Mouse (Mus musculus) stomach, embryonic 14.5 days (tissue): ENCODE data around the gene Ccl25. TPM values are rescaled to one million over a fixed set of nuclear protein-coding genes. Genes with fewer than 3 reads are reported as not detected.

Experiments used
- ATAC-seq: fragments of 200-750 bp; cut with Nextera tagmentation; 2 replicates; pipeline ENCODE4 v1.8.0; 2017; ENCODE audit warnings: low read depth, moderate TSS enrichment; ENCODE audit not compliant: insufficient number of reproducible peaks, insufficient read depth, low FRiP score
- H3K27ac ChIP-seq: fragments of 300-500 bp; sonication (generic); 2 replicates; pipeline ENCODE4 v1.5.1; 2014; ENCODE audit warnings: mild to moderate bottlenecking, low read length, moderate library complexity, mixed read lengths
- H3K27me3 ChIP-seq: fragments of 300-500 bp; sonication (generic); 2 replicates; pipeline ENCODE4 v1.6.1; 2014; ENCODE audit warnings: low read length, control low read depth, mixed read lengths; ENCODE audit not compliant: control insufficient read depth, insufficient read depth
- H3K36me3 ChIP-seq: fragments of 300-500 bp; sonication (generic); 2 replicates; pipeline ENCODE4 v1.6.1; 2014; ENCODE audit warnings: mild to moderate bottlenecking, control low read depth, low read length, moderate library complexity, mixed read lengths; ENCODE audit not compliant: control insufficient read depth, insufficient read depth
- H3K4me1 ChIP-seq: fragments of 300-500 bp; sonication (generic); 2 replicates; pipeline ENCODE4 v1.6.1; 2014; ENCODE audit warnings: low read length, control low read depth, mixed read lengths; ENCODE audit not compliant: control insufficient read depth, insufficient read depth
- H3K4me2 ChIP-seq: fragments of 300-500 bp; sonication (generic); replicated peaks from 2 replicates; pipeline ENCODE4 v1.6.1; 2014; ENCODE audit warnings: low read depth, low read length, control low read depth
- H3K4me3 ChIP-seq: fragments of 300-500 bp; sonication (generic); 2 replicates; pipeline ENCODE4 v1.5.1; 2014; ENCODE audit warnings: low read depth, low read length, control low read depth
- H3K9ac ChIP-seq: fragments of 300-500 bp; sonication (generic); replicated peaks from 2 replicates; pipeline ENCODE4 v1.6.1; 2014; ENCODE audit warnings: low read depth, mild to moderate bottlenecking, control low read depth, low read length, moderate library complexity, mixed read lengths
- H3K9me3 ChIP-seq: fragments of 300-500 bp; sonication (generic); 2 replicates; pipeline ENCODE4 v1.6.1; 2016; ENCODE audit warnings: low read depth, low read length, control low read depth; ENCODE audit not compliant: control insufficient read depth
- WGBS: fragments of 180-500 bp; shearing (Covaris S2); extraction: QIAGEN DNeasy Blood & Tissue Kit; methylation state at CpG from one replicate; pipeline ENCODE4 v1.1.7; 2014; 5-methylcytosine and 5-hydroxymethylcytosine counted together
- polyA plus RNA-seq: library from polyadenylated mRNA; unstranded; fragments of >200 nt; fragmentation: Nextera tagmentation; extraction: Ambion mirVana; gene quantifications from 2 replicates; pipeline ENCODE4 v1.2.1, GENCODE M21; 2014

Ccl25 gene
- polyA plus RNA-seq, 1 experiment from 2014 or later: 17.2 TPM

GRCm38 (mm10) chr8:4313254-4314124 is 11.5 kb upstream of the Ccl25 start:
- Histone ChIP-seq H3K27me3 (no peaks in the 10 kb centered on the region), H3K4me2 (no peak overlapping the region), H3K27ac (no peak overlapping the region), H3K4me3 (no peak overlapping the region), H3K9me3 (no peaks in the 10 kb centered on the region), H3K9ac (no peak overlapping the region), H3K4me1 (no peaks in the 10 kb centered on the region), H3K36me3 (peaks cover 23% of the 10 kb centered on the region)
- WGBS: 61% methylated on average over 3 of the region's 3 CpGs
- no peak for ATAC-seq

- Histone ChIP-seq H3K36me3 (peaks cover 22% of the 10 kb centered on the region), H3K4me1 (no peaks in the 10 kb centered on the region), H3K4me3 (no peak overlapping the region), H3K27me3 (no peaks in the 10 kb centered on the region), H3K4me2 (no peak overlapping the region), H3K27ac (no peak overlapping the region), H3K9ac (no peak overlapping the region), H3K9me3 (no peaks in the 10 kb centered on the region)
- no peak for ATAC-seq
- 88% methylated on average over 3 of the region's 3 CpGs for WGBS
Measured at GRCm38 (mm10) chr8:4314852-4315251, 10.2 kb upstream of the Ccl25 start.

GRCm38 (mm10) chr8:4318124-4318523 is 6.9 kb upstream of the Ccl25 start:
- no peaks in the 10 kb centered on the region for H3K27me3 ChIP-seq
- ATAC-seq: no peak
- H3K9ac ChIP-seq: no peak overlapping the region
- 91% methylated on average over 5 of the region's 5 CpGs for WGBS
- H3K27ac ChIP-seq: no peak overlapping the region
- H3K4me2 ChIP-seq: no peak overlapping the region
- no peaks in the 10 kb centered on the region for H3K9me3 ChIP-seq
- peaks cover 5% of the 10 kb centered on the region; the same call in 1 of the 2 replicates for H3K4me1 ChIP-seq
- H3K4me3 ChIP-seq: no peak overlapping the region
- peaks cover 32% of the 10 kb centered on the region for H3K36me3 ChIP-seq

- H3K4me2 ChIP-seq: no peak overlapping the region
- no peak overlapping the region for H3K4me3 ChIP-seq
- no peak overlapping the region for H3K27ac ChIP-seq
- H3K9ac ChIP-seq: no peak overlapping the region
- H3K36me3 ChIP-seq: peaks cover 32% of the 10 kb centered on the region
- no peak for ATAC-seq
- H3K9me3 ChIP-seq: no peaks in the 10 kb centered on the region
- H3K4me1 ChIP-seq: peaks cover 13% of the 10 kb centered on the region
- 87% methylated on average over 2 of the region's 2 CpGs for WGBS
- no peaks in the 10 kb centered on the region for H3K27me3 ChIP-seq
Measured at GRCm38 (mm10) chr8:4318796-4319572, 6.0 kb upstream of the Ccl25 start.

- Histone ChIP-seq H3K9me3 (no peaks in the 10 kb centered on the region), H3K36me3 (peaks cover 32% of the 10 kb centered on the region), H3K9ac (no peak overlapping the region), H3K4me1 (peaks cover 13% of the 10 kb centered on the region), H3K27ac (no peak overlapping the region), H3K27me3 (no peaks in the 10 kb centered on the region), H3K4me2 (no peak overlapping the region), H3K4me3 (no peak overlapping the region)
- 98% methylated on average over 11 of the region's 11 CpGs for WGBS
- ATAC-seq: no peak
Measured at GRCm38 (mm10) chr8:4319573-4319872, 5.5 kb upstream of the Ccl25 start.

GRCm38 (mm10) chr8:4320404-4320803 is 4.6 kb upstream of the Ccl25 start:
- no peak overlapping the region for H3K9ac ChIP-seq
- peaks cover 32% of the 10 kb centered on the region for H3K36me3 ChIP-seq
- H3K4me2 ChIP-seq: no peak overlapping the region
- H3K4me1 ChIP-seq: peaks cover 13% of the 10 kb centered on the region
- H3K27me3 ChIP-seq: no peaks in the 10 kb centered on the region
- 88% methylated on average over 1 of the region's 1 CpGs for WGBS
- ATAC-seq: no peak
- no peak overlapping the region for H3K27ac ChIP-seq
- no peaks in the 10 kb centered on the region for H3K9me3 ChIP-seq
- no peak overlapping the region for H3K4me3 ChIP-seq

- Histone ChIP-seq H3K36me3 (peaks cover 32% of the 10 kb centered on the region), H3K9me3 (no peaks in the 10 kb centered on the region), H3K4me3 (no peak overlapping the region), H3K4me1 (peaks cover 13% of the 10 kb centered on the region), H3K27me3 (no peaks in the 10 kb centered on the region), H3K27ac (no peak overlapping the region), H3K4me2 (no peak overlapping the region), H3K9ac (no peak overlapping the region)
- WGBS: 72% methylated on average over 2 of the region's 2 CpGs
- no peak for ATAC-seq
Measured at GRCm38 (mm10) chr8:4321031-4321430, 4.0 kb upstream of the Ccl25 start.

GRCm38 (mm10) chr8:4322470-4322869 is 2.5 kb upstream of the Ccl25 start:
- H3K9me3 ChIP-seq: no peaks in the 10 kb centered on the region
- peaks cover 32% of the 10 kb centered on the region for H3K36me3 ChIP-seq
- no peak overlapping the region for H3K9ac ChIP-seq
- no peak overlapping the region; the same call in 1 of the 2 replicates for H3K4me2 ChIP-seq
- ATAC-seq: no peak
- H3K4me3 ChIP-seq: no peak overlapping the region
- H3K27ac ChIP-seq: no peak overlapping the region
- H3K27me3 ChIP-seq: no peaks in the 10 kb centered on the region
- H3K4me1 ChIP-seq: peaks cover 13% of the 10 kb centered on the region
- 26% methylated on average over 2 of the region's 2 CpGs for whole genome bisulfite sequencing
